Mouse (Mus musculus): ENCODE measurements around the gene Rab13. TPM values are rescaled to one million over a fixed set of nuclear protein-coding genes. Genes with fewer than 3 reads are reported as not detected.

Rab13 gene
- polyA plus RNA-seq, 2 experiments = 2.9 to 4.3 TPM

GRCm38 (mm10) chr3:90268971-90269370, 55.5 kb downstream of the Rab13 start:
- no peaks in the 10 kb centered on the region for H3K36me3 ChIP-seq (replicated peaks; ENCODE audit: control insufficient read depth, insufficient read depth, low read depth)
- H3K27me3 ChIP-seq (ENCODE audit: control insufficient read depth, insufficient read depth, low read length) = no peaks in the 10 kb centered on the region
- H3K27ac ChIP-seq = no peak overlapping the region
- no peak overlapping the region for H3K9ac ChIP-seq (replicated peaks)
- peaks cover 6 to 23% of the 10 kb centered on the region in 2 experiments for H3K4me1 ChIP-seq (replicated peaks; ENCODE audit: control insufficient read depth in 2 of 2, insufficient read depth in 2 of 2, low read length in 1 of 2)
- 81% methylated on average over 14 of the region's 16 CpGs for WGBS (ENCODE audit: insufficient replicate concordance)
- H3K4me2 ChIP-seq (ENCODE audit: low read depth) = no peak overlapping the region
- DNase-seq (ENCODE audit: low read depth in 3 of 3, low spot score in 3 of 3) (no peak), ATAC-seq (ENCODE audit: insufficient read depth) (no peak)
- H3K4me3 ChIP-seq (ENCODE audit: insufficient read depth in 1 of 2, low read depth in 2 of 2, low read length in 2 of 2) = no peak overlapping the region
- H3K9me3 ChIP-seq (ENCODE audit: control insufficient read depth, low read length) = no peaks in the 10 kb centered on the region
- TF ChIP-seq CTCF (IDR thresholded peaks at IDR 0.05; ENCODE audit: low read depth) = no peak
- TF ChIP-seq EP300 (IDR thresholded peaks at IDR 0.05; ENCODE audit: low read depth) = no peak

DNA sequence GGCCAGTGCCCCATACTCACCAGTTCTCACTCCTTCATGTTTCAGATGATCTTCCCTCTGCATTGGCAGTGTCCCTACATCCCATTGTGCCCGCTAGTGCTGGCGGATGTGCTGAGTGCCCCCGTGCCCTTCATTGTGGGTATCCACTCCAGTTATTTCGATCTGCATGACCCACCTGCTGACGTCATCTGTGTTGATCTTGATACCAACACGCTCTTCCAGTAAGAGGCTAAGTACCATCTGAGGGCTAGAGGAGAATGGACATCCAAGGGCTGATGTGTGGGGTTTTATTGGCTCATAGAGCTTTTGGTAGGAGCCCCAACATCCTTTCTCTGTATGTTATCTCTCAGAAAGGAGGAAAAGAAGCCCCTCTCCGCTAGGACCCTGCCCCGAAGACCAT, 57.3 kb downstream of the Rab13 start:
- no peaks in the 10 kb centered on the region for H3K9me3 ChIP-seq (ENCODE audit: control insufficient read depth, low read length)
- H3K4me3 ChIP-seq (ENCODE audit: insufficient read depth in 1 of 2, low read depth in 2 of 2, low read length in 2 of 2) = no peak overlapping the region
- ATAC-seq (ENCODE audit: insufficient read depth) = no peak
- no peaks in the 10 kb centered on the region for H3K36me3 ChIP-seq (replicated peaks; ENCODE audit: control insufficient read depth, insufficient read depth, low read depth)
- H3K4me1 ChIP-seq (replicated peaks; ENCODE audit: control insufficient read depth in 2 of 2, insufficient read depth in 2 of 2, low read length in 1 of 2) = peaks cover 6 to 15% of the 10 kb centered on the region in 2 experiments
- WGBS (ENCODE audit: insufficient replicate concordance) = 75% methylated on average over 8 of the region's 8 CpGs
- H3K4me2 ChIP-seq (ENCODE audit: low read depth) = no peak overlapping the region
- TF ChIP-seq EP300 (IDR thresholded peaks at IDR 0.05; ENCODE audit: low read depth) (no peak), CTCF (IDR thresholded peaks at IDR 0.05; ENCODE audit: low read depth) (no peak)
- no peak for DNase-seq (ENCODE audit: low read depth in 3 of 3, low spot score in 3 of 3)
- no peak overlapping the region for H3K9ac ChIP-seq (replicated peaks)
- no peaks in the 10 kb centered on the region for H3K27me3 ChIP-seq (ENCODE audit: control insufficient read depth, insufficient read depth, low read length)
- H3K27ac ChIP-seq = no peak overlapping the region

- WGBS (ENCODE audit: insufficient replicate concordance) = 76% methylated on average over 9 of the region's 9 CpGs
- DNase-seq (ENCODE audit: low read depth in 3 of 3, low spot score in 3 of 3) = no peak
- no peak overlapping the region for H3K4me3 ChIP-seq (ENCODE audit: insufficient read depth in 1 of 2, low read depth in 2 of 2, low read length in 2 of 2)
- H3K27me3 ChIP-seq (ENCODE audit: control insufficient read depth, insufficient read depth, low read length) = no peaks in the 10 kb centered on the region
- no peaks in the 10 kb centered on the region for H3K9me3 ChIP-seq (ENCODE audit: control insufficient read depth, low read length)
- no peak for ATAC-seq (ENCODE audit: insufficient read depth)
- H3K4me2 ChIP-seq (ENCODE audit: low read depth) = no peak overlapping the region
- H3K36me3 ChIP-seq (replicated peaks; ENCODE audit: control insufficient read depth, insufficient read depth, low read depth) = no peaks in the 10 kb centered on the region
- 0 out of 4 replicates have a peak, but pooled peaks cover 0 to 3% of the 10 kb centered on the region in 2 experiments for H3K4me1 ChIP-seq (replicated peaks; ENCODE audit: control insufficient read depth in 2 of 2, insufficient read depth in 2 of 2, low read length in 1 of 2)
- no peak overlapping the region for H3K27ac ChIP-seq
- no peak overlapping the region for H3K9ac ChIP-seq (replicated peaks)
- no peak for TF ChIP-seq CTCF (IDR thresholded peaks at IDR 0.05; ENCODE audit: low read depth)
- TF ChIP-seq EP300 (IDR thresholded peaks at IDR 0.05; ENCODE audit: low read depth) = no peak
Observed at GRCm38 (mm10) chr3:90272170-90272569, 58.7 kb downstream of the Rab13 start.

- Histone ChIP-seq H3K4me2 (ENCODE audit: low read depth) (no peak overlapping the region), H3K36me3 (replicated peaks; ENCODE audit: control insufficient read depth, insufficient read depth, low read depth) (no peaks in the 10 kb centered on the region), H3K27me3 (ENCODE audit: control insufficient read depth, insufficient read depth, low read length) (no peaks in the 10 kb centered on the region), H3K9ac (replicated peaks) (no peak overlapping the region), H3K4me3 (ENCODE audit: insufficient read depth in 1 of 2, low read depth in 2 of 2, low read length in 2 of 2) (no peak overlapping the region), H3K9me3 (ENCODE audit: control insufficient read depth, low read length) (no peaks in the 10 kb centered on the region), H3K4me1 (replicated peaks; ENCODE audit: control insufficient read depth in 2 of 2, insufficient read depth in 2 of 2, low read length in 1 of 2) (no peaks in the 10 kb centered on the region), H3K27ac (no peak overlapping the region)
- ATAC-seq (ENCODE audit: insufficient read depth) (no peak), DNase-seq (ENCODE audit: low read depth in 3 of 3, low spot score in 3 of 3) (no peak)
- no peak for TF ChIP-seq EP300 (IDR thresholded peaks at IDR 0.05; ENCODE audit: low read depth)
- TF ChIP-seq CTCF (IDR thresholded peaks at IDR 0.05; ENCODE audit: low read depth) = no peak
- 86% methylated on average over 22 of the region's 22 CpGs for WGBS (ENCODE audit: insufficient replicate concordance)
Observed at GRCm38 (mm10) chr3:90273855-90274254, 60.4 kb downstream of the Rab13 start.

- Histone ChIP-seq H3K4me2 (ENCODE audit: low read depth) (no peak overlapping the region), H3K9me3 (ENCODE audit: control insufficient read depth, low read length) (no peaks in the 10 kb centered on the region), H3K27ac (no peak overlapping the region), H3K27me3 (ENCODE audit: control insufficient read depth, insufficient read depth, low read length) (no peaks in the 10 kb centered on the region), H3K36me3 (replicated peaks; ENCODE audit: control insufficient read depth, insufficient read depth, low read depth) (no peaks in the 10 kb centered on the region), H3K4me1 (replicated peaks; ENCODE audit: control insufficient read depth in 2 of 2, insufficient read depth in 2 of 2, low read length in 1 of 2) (no peaks in the 10 kb centered on the region), H3K4me3 (ENCODE audit: insufficient read depth in 1 of 2, low read depth in 2 of 2, low read length in 2 of 2) (no peak overlapping the region), H3K9ac (replicated peaks) (no peak overlapping the region)
- no peak for TF ChIP-seq EP300 (IDR thresholded peaks at IDR 0.05; ENCODE audit: low read depth)
- TF ChIP-seq CTCF (IDR thresholded peaks at IDR 0.05; ENCODE audit: low read depth) = no peak
- WGBS (ENCODE audit: insufficient replicate concordance) = 80% methylated on average over 11 of the region's 11 CpGs
- DNase-seq (ENCODE audit: low read depth in 3 of 3, low spot score in 3 of 3) (no peak), ATAC-seq (ENCODE audit: insufficient read depth) (no peak)
Observed at GRCm38 (mm10) chr3:90275286-90275685, 61.8 kb downstream of the Rab13 start.

Small RNA genes lying within 50 kb of the gene (microRNA-seq; reads per million reads assigned to microRNA genes)
- not detected for gene Mir7012

Other genes starting within 250 kb of the Rab13 start
- gene Hax1, start 214.9 kb upstream of the Rab13 start, polyA plus RNA-seq (2012; rRNA removed) = 44.4 and 59.9 TPM in 2 replicates
- 107 and 108 TPM in 2 replicates for gene Hax1, start 214.9 kb upstream of the Rab13 start, polyA plus RNA-seq (2014; fragmentation: Nextera tagmentation; extraction: Ambion mirVana)
- 15.6 and 19.1 TPM in 2 replicates for gene 4933434E20Rik, start 162.1 kb upstream of the Rab13 start, polyA plus RNA-seq (2012; rRNA removed)
- 83.8 and 89.6 TPM in 2 replicates for gene 4933434E20Rik, start 162.1 kb upstream of the Rab13 start, polyA plus RNA-seq (2014; fragmentation: Nextera tagmentation; extraction: Ambion mirVana)
- 48.9 and 52.4 TPM in 2 replicates for gene Ubap2l, start 161.1 kb upstream of the Rab13 start, polyA plus RNA-seq (2012; rRNA removed)
- gene Ubap2l, start 161.1 kb upstream of the Rab13 start, polyA plus RNA-seq (2014; fragmentation: Nextera tagmentation; extraction: Ambion mirVana) = 70.4 and 72.1 TPM in 2 replicates
- gene Tpm3, start 141.0 kb upstream of the Rab13 start, polyA plus RNA-seq (2012; rRNA removed) = 54.6 and 86.2 TPM in 2 replicates
- gene Tpm3, start 141.0 kb upstream of the Rab13 start, polyA plus RNA-seq (2014; fragmentation: Nextera tagmentation; extraction: Ambion mirVana) = 153 and 160 TPM in 2 replicates
- 0.19 and 0.28 TPM in 2 replicates for gene Nup210l, start 109.6 kb upstream of the Rab13 start, polyA plus RNA-seq (2012; rRNA removed)
- gene Nup210l, start 109.6 kb upstream of the Rab13 start, polyA plus RNA-seq (2014; fragmentation: Nextera tagmentation; extraction: Ambion mirVana) = 0.15 TPM in 1 of 2 replicates, not detected in the other
- gene Rps27, start within 50 bp of the Rab13 start, polyA plus RNA-seq (2012; rRNA removed) = 1,231 and 1,357 TPM in 2 replicates
- 948 and 959 TPM in 2 replicates for gene Rps27, start within 50 bp of the Rab13 start, polyA plus RNA-seq (2014; fragmentation: Nextera tagmentation; extraction: Ambion mirVana)
- 18.8 and 21.2 TPM in 2 replicates for gene Jtb, start 17.9 kb downstream of the Rab13 start, polyA plus RNA-seq (2012; rRNA removed)
- gene Jtb, start 17.9 kb downstream of the Rab13 start, polyA plus RNA-seq (2014; fragmentation: Nextera tagmentation; extraction: Ambion mirVana) = 48.8 and 55.9 TPM in 2 replicates
- gene Creb3l4, start 29.8 kb downstream of the Rab13 start, polyA plus RNA-seq (2012; rRNA removed) = 0.15 and 0.27 TPM in 2 replicates
- 0.24 and 0.28 TPM in 2 replicates for gene Creb3l4, start 29.8 kb downstream of the Rab13 start, polyA plus RNA-seq (2014; fragmentation: Nextera tagmentation; extraction: Ambion mirVana)
- 9.8 and 10.8 TPM in 2 replicates for gene Slc39a1, start 34.5 kb downstream of the Rab13 start, polyA plus RNA-seq (2012; rRNA removed)
- 24.1 and 24.9 TPM in 2 replicates for gene Slc39a1, start 34.5 kb downstream of the Rab13 start, polyA plus RNA-seq (2014; fragmentation: Nextera tagmentation; extraction: Ambion mirVana)
- gene Crtc2, start 40.5 kb downstream of the Rab13 start, polyA plus RNA-seq (2012; rRNA removed) = 7.6 and 8.9 TPM in 2 replicates
- 3.2 TPM in 2 replicates for gene Crtc2, start 40.5 kb downstream of the Rab13 start, polyA plus RNA-seq (2014; fragmentation: Nextera tagmentation; extraction: Ambion mirVana)
- gene Dennd4b, start 51.5 kb downstream of the Rab13 start, polyA plus RNA-seq (2012; rRNA removed) = 3.9 and 4.6 TPM in 2 replicates
- 1.0 and 1.6 TPM in 2 replicates for gene Dennd4b, start 51.5 kb downstream of the Rab13 start, polyA plus RNA-seq (2014; fragmentation: Nextera tagmentation; extraction: Ambion mirVana)
- gene Gatad2b, start 79.5 kb downstream of the Rab13 start, polyA plus RNA-seq (2012; rRNA removed) = 4.4 and 5.6 TPM in 2 replicates
- gene Gatad2b, start 79.5 kb downstream of the Rab13 start, polyA plus RNA-seq (2014; fragmentation: Nextera tagmentation; extraction: Ambion mirVana) = 2.2 and 3.2 TPM in 2 replicates
- gene Slc27a3, start 176.2 kb downstream of the Rab13 start, polyA plus RNA-seq (2012; rRNA removed) = 2.1 TPM in 2 replicates
- 0.76 and 1.0 TPM in 2 replicates for gene Slc27a3, start 176.2 kb downstream of the Rab13 start, polyA plus RNA-seq (2014; fragmentation: Nextera tagmentation; extraction: Ambion mirVana)
- 11.3 and 12.7 TPM in 2 replicates for gene Ints3, start 219.9 kb downstream of the Rab13 start, polyA plus RNA-seq (2012; rRNA removed)
- gene Ints3, start 219.9 kb downstream of the Rab13 start, polyA plus RNA-seq (2014; fragmentation: Nextera tagmentation; extraction: Ambion mirVana) = 6.6 and 9.4 TPM in 2 replicates

Measured in liver, embryonic 14.5 days (tissue).